In genomic region chr13:107601132-107601439, GRCm38 (mm10) we compare ENCODE assay signal across 12 mouse cellular contexts.
DNase-seq lines count a peak whose midpoint lies in the region; ATAC-seq and TF ChIP-seq lines count a peak whose summit lies in the region.
"Had no signal": no experiment of that assay in that cellular context is flagged by ENCODE, and none has a peak within 500 bp of the region (broad histone marks: within the 10 kb centered on the region; RNA-seq: fewer than 3 reads in every experiment).

No protein-coding gene starts in this region.

- H3K27me3 ChIP-seq in heart, embryonic 10.5 days (ENCODE audit: insufficient read depth, poor library complexity, severe bottlenecking), result no peaks in the 10 kb centered on the region
- H3K27me3 ChIP-seq in midbrain, embryonic 10.5 days (ENCODE audit: low read depth, poor library complexity, severe bottlenecking), result 0 out of 2 replicates have a peak, but pooled peaks cover 8% of the 10 kb centered on the region
- no peaks in the 10 kb centered on the region for H3K27me3 ChIP-seq in midbrain, embryonic 16.5 days (ENCODE audit: control insufficient read depth, insufficient read depth, low read depth, low read length)
- H3K27me3 ChIP-seq in intestine, postnatal 0 days (replicated peaks; ENCODE audit: control insufficient read depth, insufficient read depth, low read length), result no peaks in the 10 kb centered on the region
- no peaks in the 10 kb centered on the region for H3K27me3 ChIP-seq in stomach, postnatal 0 days (ENCODE audit: control insufficient read depth, insufficient read depth, low read length)
- H3K27me3 ChIP-seq: limb, embryonic 15.5 days; stomach, embryonic 15.5 days had no signal

- TF ChIP-seq EP300 in stomach, postnatal 0 days (optimal IDR thresholded peaks at IDR 0.05), result no peak

- 82% methylated on average over 4 of the region's 4 CpGs for WGBS in heart, embryonic 10.5 days
- 83% methylated on average over 4 of the region's 4 CpGs for WGBS in midbrain, embryonic 10.5 days
- 92% methylated on average over 4 of the region's 4 CpGs for WGBS in midbrain, embryonic 16.5 days
- 82% methylated on average over 4 of the region's 4 CpGs for WGBS in intestine, postnatal 0 days
- WGBS in stomach, postnatal 0 days, result 85% methylated on average over 4 of the region's 4 CpGs

- no peak for DNase-seq in heart, embryonic 10.5 days (ENCODE audit: low spot score)
- DNase-seq in heart, adult 8-10 months (ENCODE audit: low spot score), result no peak
- DNase-seq in midbrain, embryonic 10.5 days (ENCODE audit: low spot score), result no peak
- DNase-seq in stomach, postnatal 0 days (ENCODE audit: low spot score), result no peak
- no peak for DNase-seq in retina, embryonic 14.5 days (ENCODE audit: low spot score)
- DNase-seq: B cell, adult 2 months; cerebellum, adult 18-20 months had no signal

- H3K36me3 ChIP-seq in heart, embryonic 10.5 days, result no peaks in the 10 kb centered on the region
- H3K36me3 ChIP-seq in midbrain, embryonic 10.5 days, result no peaks in the 10 kb centered on the region
- no peaks in the 10 kb centered on the region for H3K36me3 ChIP-seq in midbrain, embryonic 16.5 days (ENCODE audit: control insufficient read depth, insufficient read depth, low read length)
- H3K36me3 ChIP-seq in intestine, postnatal 0 days (ENCODE audit: control insufficient read depth, insufficient read depth), result no peaks in the 10 kb centered on the region
- no peaks in the 10 kb centered on the region for H3K36me3 ChIP-seq in stomach, postnatal 0 days (ENCODE audit: control insufficient read depth, insufficient read depth, low read length)
- H3K36me3 ChIP-seq: limb, embryonic 15.5 days; stomach, embryonic 15.5 days had no signal

- no peak overlapping the region for H3K4me2 ChIP-seq in midbrain, embryonic 16.5 days (ENCODE audit: low read length)
- H3K4me2 ChIP-seq in intestine, postnatal 0 days (replicated peaks; ENCODE audit: low read depth), result peak overlapping the region; percentile 32
- peak overlapping the region; percentile 39; the same call in 1 of the 2 replicates for H3K4me2 ChIP-seq in stomach, postnatal 0 days (replicated peaks; ENCODE audit: low read depth)
- H3K4me2 ChIP-seq: limb, embryonic 15.5 days had no signal

- H3K4me1 ChIP-seq in heart, embryonic 10.5 days, result peaks cover 24% of the 10 kb centered on the region
- H3K4me1 ChIP-seq in midbrain, embryonic 10.5 days, result peaks cover 41% of the 10 kb centered on the region
- peaks cover 5% of the 10 kb centered on the region for H3K4me1 ChIP-seq in midbrain, embryonic 16.5 days (ENCODE audit: control insufficient read depth, insufficient read depth, low read length)
- no peaks in the 10 kb centered on the region for H3K4me1 ChIP-seq in intestine, postnatal 0 days (replicated peaks; ENCODE audit: control insufficient read depth, insufficient read depth, low read length)
- 0 out of 2 replicates have a peak, but pooled peaks cover 2% of the 10 kb centered on the region for H3K4me1 ChIP-seq in stomach, postnatal 0 days (replicated peaks; ENCODE audit: control insufficient read depth, insufficient read depth)
- H3K4me1 ChIP-seq: limb, embryonic 15.5 days; stomach, embryonic 15.5 days had no signal

- H3K9ac ChIP-seq in midbrain, embryonic 16.5 days (ENCODE audit: low read depth, low read length), result no peak overlapping the region
- no peak overlapping the region for H3K9ac ChIP-seq in intestine, postnatal 0 days (ENCODE audit: low read depth, low read length)
- H3K9ac ChIP-seq in stomach, postnatal 0 days (ENCODE audit: low read length), result no peak overlapping the region
- H3K9ac ChIP-seq: limb, embryonic 15.5 days; stomach, embryonic 15.5 days had no signal

- peak overlapping the region; percentile 43 for H3K4me3 ChIP-seq in heart, embryonic 10.5 days
- H3K4me3 ChIP-seq in midbrain, embryonic 10.5 days, result peak overlapping the region; percentile 22; the same call in 1 of the 2 replicates
- H3K4me3 ChIP-seq in midbrain, embryonic 16.5 days (ENCODE audit: low read depth, low read length), result no peak overlapping the region
- H3K4me3 ChIP-seq in intestine, postnatal 0 days (ENCODE audit: low read depth, low read length), result no peak overlapping the region
- no peak overlapping the region for H3K4me3 ChIP-seq in stomach, postnatal 0 days (ENCODE audit: low read depth, low read length)
- H3K4me3 ChIP-seq: limb, embryonic 15.5 days; stomach, embryonic 15.5 days had no signal

- peak overlapping the region; percentile 79 for H3K27ac ChIP-seq in heart, embryonic 10.5 days
- H3K27ac ChIP-seq in midbrain, embryonic 10.5 days (replicated peaks), result peak overlapping the region; percentile 70
- H3K27ac ChIP-seq in midbrain, embryonic 16.5 days (ENCODE audit: low read length), result no peak overlapping the region
- no peak overlapping the region for H3K27ac ChIP-seq in intestine, postnatal 0 days (ENCODE audit: low read depth, low read length)
- no peak overlapping the region for H3K27ac ChIP-seq in stomach, postnatal 0 days (replicated peaks)
- H3K27ac ChIP-seq: limb, embryonic 15.5 days; stomach, embryonic 15.5 days had no signal

- no peaks in the 10 kb centered on the region for H3K9me3 ChIP-seq in heart, embryonic 10.5 days
- peaks cover 8% of the 10 kb centered on the region for H3K9me3 ChIP-seq in midbrain, embryonic 10.5 days (replicated peaks)
- 0 out of 2 replicates have a peak, but pooled peaks cover 2% of the 10 kb centered on the region for H3K9me3 ChIP-seq in midbrain, embryonic 16.5 days (replicated peaks; ENCODE audit: control insufficient read depth, low read length, poor library complexity, severe bottlenecking)
- no peaks in the 10 kb centered on the region for H3K9me3 ChIP-seq in intestine, postnatal 0 days (ENCODE audit: control insufficient read depth)
- no peaks in the 10 kb centered on the region for H3K9me3 ChIP-seq in stomach, postnatal 0 days (ENCODE audit: control insufficient read depth, low read length)
- H3K9me3 ChIP-seq: limb, embryonic 15.5 days; stomach, embryonic 15.5 days had no signal

- TF ChIP-seq CTCF in intestine, postnatal 0 days (IDR thresholded peaks at IDR 0.05; ENCODE audit: low read depth), result no peak
- TF ChIP-seq CTCF in stomach, postnatal 0 days (IDR thresholded peaks at IDR 0.05; ENCODE audit: low read depth), result no peak

- no peak for ATAC-seq in midbrain, embryonic 16.5 days
- no peak for ATAC-seq in intestine, postnatal 0 days
- peak; percentile 49; the same call in 1 of the 2 replicates for ATAC-seq in stomach, postnatal 0 days (ENCODE audit: low FRiP score, low TSS enrichment)
- no peak for ATAC-seq in megakaryocyte-erythroid progenitor cell, adult 5-6 weeks (replicated peaks; ENCODE audit: low FRiP score, low TSS enrichment, poor library complexity, severe bottlenecking)

Comparison
In these comparisons a context has a peak if more than half of its experiments do, and no peak if none do; other contexts are left out.
1. H3K27ac ChIP-seq: peak in heart, embryonic 10.5 days (single experiment) and midbrain, embryonic 10.5 days (single experiment); none in midbrain, embryonic 16.5 days (single experiment), intestine, postnatal 0 days (single experiment) and stomach, postnatal 0 days (single experiment).
2. H3K4me3 ChIP-seq: peak in heart, embryonic 10.5 days (single experiment) and midbrain, embryonic 10.5 days (single experiment); none in midbrain, embryonic 16.5 days (single experiment), intestine, postnatal 0 days (single experiment) and stomach, postnatal 0 days (single experiment).